Mouse (Mus musculus): ENCODE measurements at regions not wholly inside any gene's neighbourhood (a gene's known extent, or its start where the extent isn't known, plus 50 kb on each side); places are given as distances from the start of the nearest gene placed in this dataset.
"Not testable (repeated sequence)": the region's sequence is repeated elsewhere in the genome, so short reads cannot be mapped to it uniquely, and the experiment has no call there.

DNA sequence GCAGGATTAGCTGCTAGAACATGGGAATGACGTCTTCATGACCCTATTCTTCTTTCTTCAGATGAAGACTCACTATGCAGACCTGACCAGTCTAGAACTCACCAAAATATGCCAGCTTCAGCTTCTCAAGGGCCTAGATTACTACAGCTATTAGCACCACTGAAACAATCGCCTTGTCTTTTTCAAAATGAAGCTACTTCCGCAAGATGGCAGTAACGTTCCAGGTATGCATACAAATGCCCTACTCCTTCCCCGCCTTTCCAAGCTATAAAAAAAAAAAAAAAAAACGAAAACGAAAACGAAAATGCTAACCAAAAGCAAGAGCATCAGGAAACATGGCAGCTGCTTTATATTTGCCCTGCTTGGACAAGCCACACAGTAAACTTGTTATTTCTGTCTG lies 192.6 kb upstream of the Olfr1324 start:
- no peak for TF ChIP-seq CTCF (IDR thresholded peaks at IDR 0.05; ENCODE audit: low read depth, low read length)
- TF ChIP-seq POLR2A (IDR thresholded peaks at IDR 0.05; ENCODE audit: borderline replicate concordance, low read depth, low read length), result no peak
- Histone ChIP-seq H3K4me1 (ENCODE audit: control insufficient read depth, insufficient read depth, low read length) (peaks cover 9% of the 10 kb centered on the region), H3K27ac (ENCODE audit: insufficient read depth, low read depth, low read length) (no peak overlapping the region), H3K4me3 (ENCODE audit: insufficient read depth, low read length) (no peak overlapping the region)

DNA sequence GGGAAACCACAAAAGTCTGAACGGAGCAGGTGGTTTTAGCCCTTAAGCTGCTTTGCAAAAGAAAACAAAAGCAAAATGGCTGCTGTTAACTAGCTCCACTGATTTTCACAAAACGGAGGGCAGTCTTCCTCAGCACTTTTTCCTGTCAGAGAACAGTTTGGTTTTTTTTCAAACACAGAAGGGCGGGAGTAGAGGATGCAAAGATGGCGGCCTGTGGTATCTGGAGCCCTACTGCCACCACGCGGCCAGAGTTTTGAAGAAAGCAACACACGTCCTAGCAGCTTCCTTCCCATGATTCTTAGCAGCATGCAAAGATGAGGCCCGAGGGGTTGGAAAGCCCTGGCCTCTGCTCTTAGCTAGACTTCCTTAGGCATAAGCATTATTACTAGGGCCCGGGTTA lies 191.6 kb upstream of the Olfr1324 start:
- Histone ChIP-seq H3K4me1 (ENCODE audit: control insufficient read depth, insufficient read depth, low read length) (peaks cover 9% of the 10 kb centered on the region), H3K4me3 (ENCODE audit: insufficient read depth, low read length) (no peak overlapping the region), H3K27ac (ENCODE audit: insufficient read depth, low read depth, low read length) (peak overlapping the region; percentile 10; the same call in 1 of the 2 replicates)
- TF ChIP-seq POLR2A (IDR thresholded peaks at IDR 0.05; ENCODE audit: borderline replicate concordance, low read depth, low read length), result no peak
- TF ChIP-seq CTCF (IDR thresholded peaks at IDR 0.05; ENCODE audit: low read depth, low read length), result no peak

DNA sequence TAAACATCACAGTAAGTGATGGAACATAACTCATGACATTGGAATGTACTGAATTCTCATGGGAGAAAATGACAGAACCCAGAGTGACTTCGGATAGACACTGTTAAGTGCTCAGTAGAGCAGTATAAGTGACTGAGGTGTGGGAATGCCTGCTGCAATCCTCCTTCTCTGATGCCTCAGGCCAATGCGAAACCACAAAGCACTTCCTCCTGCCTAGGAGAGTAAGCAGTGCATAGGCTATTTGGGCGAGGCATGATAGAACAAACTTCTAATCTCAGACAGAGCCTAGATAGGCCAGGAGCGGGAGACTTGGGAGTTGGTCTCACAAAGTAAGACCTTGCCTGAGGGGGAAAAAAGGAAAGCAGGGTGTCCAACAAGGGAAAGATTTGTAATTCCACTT lies 190.6 kb upstream of the Olfr1324 start:
- no peak for TF ChIP-seq CTCF (IDR thresholded peaks at IDR 0.05; ENCODE audit: low read depth, low read length)
- Histone ChIP-seq H3K27ac (ENCODE audit: insufficient read depth, low read depth, low read length) (no peak overlapping the region), H3K4me3 (ENCODE audit: insufficient read depth, low read length) (no peak overlapping the region), H3K4me1 (ENCODE audit: control insufficient read depth, insufficient read depth, low read length) (peaks cover 9% of the 10 kb centered on the region)

DNA sequence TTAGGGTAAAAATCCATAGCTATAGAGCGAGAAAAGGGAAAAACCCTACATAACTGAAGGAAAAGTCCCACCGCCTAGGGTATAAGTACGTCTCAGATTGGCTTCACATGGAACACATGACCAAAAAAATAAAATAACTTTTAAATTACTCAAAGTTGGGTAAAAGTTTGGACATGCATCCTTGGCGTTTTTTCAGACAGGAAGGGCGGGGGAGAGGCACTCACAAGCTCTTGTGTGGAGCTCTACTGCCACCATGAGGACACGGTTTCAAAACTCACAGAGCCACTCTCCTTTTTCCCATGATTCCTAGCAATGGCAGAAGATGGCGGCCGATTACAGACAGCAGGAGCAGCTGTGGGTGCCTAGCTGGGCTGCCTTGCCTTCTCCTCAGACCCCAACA lies 188.6 kb upstream of the Olfr1324 start:
- H3K27ac ChIP-seq (ENCODE audit: insufficient read depth, low read depth, low read length); H3K4me1 ChIP-seq (ENCODE audit: control insufficient read depth, insufficient read depth, low read length); H3K4me3 ChIP-seq (ENCODE audit: insufficient read depth, low read length): not testable (repeated sequence)

DNA sequence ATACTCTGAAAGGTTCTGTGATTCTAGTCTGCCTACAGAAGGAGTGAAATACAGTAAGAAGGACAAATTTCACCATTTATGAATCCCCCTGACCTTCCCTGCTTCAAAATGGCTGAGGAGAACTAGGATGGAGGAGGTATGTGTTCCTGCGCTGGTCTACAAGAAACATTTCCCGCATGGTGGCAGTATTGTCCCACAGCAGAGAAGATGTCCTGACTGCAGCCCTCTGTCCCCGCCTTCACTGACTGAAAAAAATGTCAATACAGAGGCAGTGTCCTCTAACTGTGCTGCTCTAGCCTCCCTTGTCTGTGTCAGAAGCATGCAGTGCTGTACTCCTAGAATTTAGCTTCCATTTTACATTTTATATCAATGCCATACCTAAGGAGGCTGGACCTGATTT lies 186.6 kb upstream of the Olfr1324 start:
- H3K4me1 ChIP-seq (ENCODE audit: control insufficient read depth, insufficient read depth, low read length); H3K4me3 ChIP-seq (ENCODE audit: insufficient read depth, low read length); H3K27ac ChIP-seq (ENCODE audit: insufficient read depth, low read depth, low read length): not testable (repeated sequence)

DNA sequence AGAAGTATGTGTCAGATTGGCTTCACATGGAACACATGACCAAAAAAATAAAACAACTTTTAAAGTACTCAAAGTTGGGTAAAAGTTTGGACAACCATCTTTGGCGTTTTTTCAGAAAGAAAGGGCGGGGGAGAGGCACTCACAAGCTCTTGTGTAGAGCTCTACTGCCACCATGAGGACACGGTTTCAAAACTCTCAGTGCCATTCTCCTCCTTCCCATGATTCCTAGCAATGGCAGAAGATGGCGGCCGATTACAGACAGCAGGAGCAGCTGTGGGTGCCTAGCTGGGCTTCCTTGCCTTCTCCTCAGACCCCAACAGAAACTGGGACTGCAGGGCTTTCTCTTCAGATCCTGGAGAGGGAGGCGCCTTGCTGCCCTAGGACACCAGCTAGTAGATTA lies 186.1 kb upstream of the Olfr1324 start:
- H3K27ac ChIP-seq (ENCODE audit: insufficient read depth, low read depth, low read length); H3K4me1 ChIP-seq (ENCODE audit: control insufficient read depth, insufficient read depth, low read length); H3K4me3 ChIP-seq (ENCODE audit: insufficient read depth, low read length): not testable (repeated sequence)

DNA sequence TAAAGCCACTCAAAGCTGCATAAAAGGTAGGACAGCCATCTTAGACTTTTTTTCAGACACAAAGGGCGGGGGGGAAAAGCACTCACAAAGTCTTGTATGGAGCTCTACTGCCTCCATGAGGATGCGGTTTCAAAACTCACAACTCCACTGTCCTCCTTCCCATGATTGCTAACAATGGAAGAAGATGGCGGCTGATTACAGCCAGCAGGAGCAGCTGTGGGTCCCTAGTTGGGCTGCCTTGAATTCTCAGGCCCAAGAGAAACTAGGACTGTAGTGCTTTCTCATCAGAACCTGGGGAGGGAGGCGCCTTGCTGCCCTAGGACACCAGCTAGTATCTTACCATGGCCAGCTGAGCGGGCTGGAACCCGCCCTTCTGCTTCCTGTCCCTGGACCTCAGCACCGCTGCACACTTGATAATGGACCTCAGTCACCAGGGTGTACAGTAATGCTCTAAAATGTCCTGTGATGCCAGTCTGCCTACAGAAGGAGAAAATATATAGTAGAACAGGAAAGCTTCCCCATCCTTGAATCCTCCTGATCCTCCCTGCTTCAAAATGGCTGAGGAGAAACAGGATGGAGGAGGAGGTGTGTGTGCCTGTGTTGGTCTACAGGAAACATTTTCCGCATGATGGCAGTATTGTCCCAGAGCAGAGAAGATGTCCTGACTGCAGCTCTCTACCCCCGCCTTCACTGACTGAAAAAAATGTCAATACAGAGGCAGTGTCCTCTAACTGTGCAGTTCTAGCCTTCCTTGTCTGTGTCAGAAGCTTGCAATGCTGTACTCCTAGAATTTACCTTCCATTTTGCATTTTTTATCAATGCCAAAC lies 183.7 kb upstream of the Olfr1324 start:
- Histone ChIP-seq H3K4me3 (ENCODE audit: insufficient read depth, low read length) (no peak overlapping the region), H3K27ac (ENCODE audit: insufficient read depth, low read depth, low read length) (no peak overlapping the region), H3K4me1 (ENCODE audit: control insufficient read depth, insufficient read depth, low read length) (no peaks in the 10 kb centered on the region)
- no peak for TF ChIP-seq CTCF (IDR thresholded peaks at IDR 0.05; ENCODE audit: low read depth, low read length)
- no peak for TF ChIP-seq POLR2A (IDR thresholded peaks at IDR 0.05; ENCODE audit: borderline replicate concordance, low read depth, low read length)

DNA sequence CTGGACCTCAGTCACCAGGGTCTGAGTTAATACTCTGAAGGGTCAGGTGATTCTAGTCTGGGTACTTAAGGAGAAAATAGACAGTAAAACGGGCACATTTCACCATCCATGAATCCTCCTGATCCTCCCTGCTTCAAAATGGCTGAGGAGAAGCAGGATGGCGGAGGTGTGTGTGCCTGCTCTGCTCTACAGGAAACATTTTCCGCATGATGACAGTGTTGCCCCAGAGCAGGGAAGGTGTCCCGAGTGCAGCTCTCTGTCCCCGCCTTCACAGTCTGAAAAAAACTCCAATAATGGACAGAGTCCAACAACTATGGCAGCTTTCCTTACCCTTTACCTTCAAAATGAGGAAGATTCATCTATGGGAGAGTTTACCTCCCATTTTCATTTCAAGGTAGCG lies 179.8 kb upstream of the Olfr1324 start:
- H3K4me3 ChIP-seq (ENCODE audit: insufficient read depth, low read length); H3K4me1 ChIP-seq (ENCODE audit: control insufficient read depth, insufficient read depth, low read length); H3K27ac ChIP-seq (ENCODE audit: insufficient read depth, low read depth, low read length): not testable (repeated sequence)

DNA sequence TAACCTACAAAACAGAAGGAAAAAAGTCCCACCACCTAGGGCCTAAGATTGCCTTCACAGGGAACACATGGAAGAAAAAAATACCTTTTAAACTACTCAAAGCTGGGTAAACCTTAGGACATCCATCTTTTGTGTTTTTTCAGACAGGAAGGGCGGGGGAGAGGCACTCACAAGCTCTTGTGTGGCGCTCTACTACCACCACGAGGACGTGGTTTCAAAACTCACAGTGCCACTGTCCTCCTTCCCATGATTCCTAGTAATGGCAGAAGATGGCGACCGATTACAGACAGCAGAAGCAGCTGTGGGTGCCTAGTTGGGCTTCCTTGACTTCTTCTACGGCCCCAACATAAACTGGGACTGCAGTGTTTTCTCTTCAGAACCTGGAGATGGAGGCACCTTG lies 179.3 kb upstream of the Olfr1324 start:
- Histone ChIP-seq H3K4me1 (ENCODE audit: control insufficient read depth, insufficient read depth, low read length) (no peaks in the 10 kb centered on the region), H3K4me3 (ENCODE audit: insufficient read depth, low read length) (no peak overlapping the region), H3K27ac (ENCODE audit: insufficient read depth, low read depth, low read length) (no peak overlapping the region)
- TF ChIP-seq POLR2A (IDR thresholded peaks at IDR 0.05; ENCODE audit: borderline replicate concordance, low read depth, low read length), result no peak
- no peak for TF ChIP-seq CTCF (IDR thresholded peaks at IDR 0.05; ENCODE audit: low read depth, low read length)

DNA sequence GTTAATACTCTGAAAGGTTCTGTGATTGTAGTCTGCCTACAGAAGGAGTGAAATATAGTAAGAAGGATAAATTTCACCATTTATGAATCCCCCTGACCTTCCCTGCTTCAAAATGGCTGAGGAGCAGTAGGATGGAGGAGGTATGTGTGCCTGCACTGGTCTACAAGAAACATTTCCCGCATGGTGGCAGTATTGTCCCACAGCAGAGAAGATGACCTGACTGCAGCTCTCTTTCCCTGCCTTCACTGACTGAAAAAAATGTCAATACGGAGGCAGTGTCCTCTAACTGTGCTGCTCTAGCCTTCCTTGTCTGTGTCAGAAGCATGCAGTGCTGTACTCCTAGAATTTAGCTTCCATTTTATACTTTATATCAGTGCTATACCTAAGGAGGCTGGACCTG lies 177.2 kb upstream of the Olfr1324 start:
- not testable (repeated sequence) for H3K4me3 ChIP-seq (ENCODE audit: insufficient read depth, low read length); H3K4me1 ChIP-seq (ENCODE audit: control insufficient read depth, insufficient read depth, low read length); H3K27ac ChIP-seq (ENCODE audit: insufficient read depth, low read depth, low read length)

DNA sequence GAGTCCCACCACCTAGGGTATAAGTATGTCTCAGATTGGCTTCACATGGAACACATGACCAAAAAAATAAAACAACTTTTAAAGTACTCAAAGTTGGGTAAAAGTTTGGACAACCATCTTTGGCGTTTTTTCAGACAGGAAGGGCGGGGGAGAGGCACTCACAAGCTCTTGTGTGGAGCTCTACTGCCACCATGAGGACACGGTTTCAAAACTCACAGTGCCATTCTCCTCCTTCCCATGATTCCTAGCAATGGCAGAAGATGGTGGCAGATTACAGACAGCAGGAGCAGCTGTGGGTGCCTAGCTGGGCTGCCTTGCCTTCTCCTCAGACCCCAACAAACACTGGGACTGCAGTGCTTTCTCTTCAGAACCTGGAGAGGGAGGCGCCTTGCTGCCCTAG lies 176.7 kb upstream of the Olfr1324 start:
- H3K27ac ChIP-seq (ENCODE audit: insufficient read depth, low read depth, low read length); H3K4me1 ChIP-seq (ENCODE audit: control insufficient read depth, insufficient read depth, low read length); H3K4me3 ChIP-seq (ENCODE audit: insufficient read depth, low read length): not testable (repeated sequence)

DNA sequence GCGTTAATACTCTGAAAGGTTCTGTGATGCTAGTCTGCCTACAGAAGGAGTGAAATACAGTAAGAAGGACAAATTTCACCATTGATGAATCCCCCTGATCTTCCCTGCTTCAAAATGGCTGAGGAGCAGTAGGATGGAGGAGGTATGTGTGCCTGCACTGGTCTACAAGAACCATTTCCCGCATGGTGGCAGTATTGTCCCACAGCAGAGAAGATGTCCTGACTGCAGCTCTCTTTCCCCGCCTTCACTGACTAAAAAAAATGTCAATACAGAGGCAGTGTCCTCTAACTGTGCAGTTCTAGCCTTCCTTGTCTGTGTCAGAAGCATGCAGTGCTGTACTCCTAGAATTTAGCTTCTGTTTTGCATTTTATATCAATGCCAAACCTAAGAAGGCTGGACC lies 174.6 kb upstream of the Olfr1324 start:
- not testable (repeated sequence) for H3K4me3 ChIP-seq (ENCODE audit: insufficient read depth, low read length); H3K4me1 ChIP-seq (ENCODE audit: control insufficient read depth, insufficient read depth, low read length); H3K27ac ChIP-seq (ENCODE audit: insufficient read depth, low read depth, low read length)

DNA sequence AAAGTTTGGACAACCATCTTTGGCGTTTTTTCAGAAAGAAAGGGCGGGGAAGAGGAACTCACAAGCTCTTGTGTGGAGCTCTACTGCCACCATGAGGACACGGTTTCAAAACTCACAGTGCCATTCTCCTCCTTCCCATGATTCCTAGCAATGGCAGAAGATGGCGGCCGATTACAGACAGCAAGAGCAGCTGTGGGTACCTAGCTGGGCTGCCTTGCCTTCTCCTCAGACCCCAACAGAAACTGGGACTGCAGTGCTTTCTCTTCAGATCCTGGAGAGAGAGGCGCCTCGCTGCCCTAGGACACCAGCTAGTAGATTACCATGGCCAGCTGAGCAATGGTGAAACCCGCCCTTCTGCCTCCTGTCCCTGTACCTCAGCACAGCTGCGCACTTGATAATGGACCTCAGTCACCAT lies 174.2 kb upstream of the Olfr1324 start:
- not testable (repeated sequence) for H3K4me3 ChIP-seq (ENCODE audit: insufficient read depth, low read length); H3K4me1 ChIP-seq (ENCODE audit: control insufficient read depth, insufficient read depth, low read length); H3K27ac ChIP-seq (ENCODE audit: insufficient read depth, low read depth, low read length)

DNA sequence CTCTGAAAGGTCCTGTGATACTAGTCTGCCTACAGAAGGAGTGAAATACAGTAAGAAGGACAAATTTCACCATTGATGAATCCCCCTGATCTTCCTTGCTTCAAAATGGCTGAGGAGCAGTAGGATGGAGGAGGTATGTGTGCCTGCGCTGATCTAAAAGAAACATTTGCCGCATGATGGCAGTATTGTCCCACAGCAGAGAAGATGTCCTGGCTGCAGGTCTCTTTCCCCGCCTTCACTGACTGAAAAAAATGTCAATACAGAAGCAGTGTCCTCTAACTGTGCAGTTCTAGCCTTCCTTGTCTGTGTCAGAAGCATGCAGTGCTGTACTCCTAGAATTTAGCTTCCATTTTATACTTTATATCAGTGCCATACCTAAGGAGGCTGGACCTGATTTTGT lies 172.0 kb upstream of the Olfr1324 start:
- H3K27ac ChIP-seq (ENCODE audit: insufficient read depth, low read depth, low read length); H3K4me3 ChIP-seq (ENCODE audit: insufficient read depth, low read length); H3K4me1 ChIP-seq (ENCODE audit: control insufficient read depth, insufficient read depth, low read length): not testable (repeated sequence)

All from bone marrow macrophage, adult 2 months (primary cell).